Comparison of ENCODE assay signal across 8 mouse cellular contexts in genomic region chr4:136285811-136286371, GRCm38 (mm10). TPM values are rescaled to one million over a fixed set of nuclear protein-coding genes. Genes with fewer than 3 reads are reported as not detected.
DNase-seq lines count a peak whose midpoint lies in the region; ATAC-seq and TF ChIP-seq lines count a peak whose summit lies in the region.

No protein-coding gene starts in this region.

- peaks cover 36% of the 10 kb centered on the region for H3K36me3 ChIP-seq in C2C12 (ENCODE audit: control insufficient read depth, insufficient read depth)
- H3K36me3 ChIP-seq in erythroblast, embryonic 14.5 days (ENCODE audit: control insufficient read depth) = peaks cover 37% of the 10 kb centered on the region
- peaks cover 32% of the 10 kb centered on the region for H3K36me3 ChIP-seq in heart, embryonic 11.5 days (ENCODE audit: control insufficient read depth, insufficient read depth, low read length)
- peaks cover 37% of the 10 kb centered on the region for H3K36me3 ChIP-seq in kidney, embryonic 16.5 days (ENCODE audit: insufficient read depth, low read length)
- H3K36me3 ChIP-seq in liver, adult 2 months (ENCODE audit: control insufficient read depth, insufficient read depth, low read length) = peaks cover 13% of the 10 kb centered on the region; the same call in 1 of the 2 replicates
- peaks cover 20% of the 10 kb centered on the region for H3K36me3 ChIP-seq in myocyte (ENCODE audit: control insufficient read depth, insufficient read depth)
- peaks cover 8% of the 10 kb centered on the region for H3K36me3 ChIP-seq in splenic B cell, adult 2 months (ENCODE audit: control insufficient read depth, insufficient read depth, low read length, poor library complexity, severe bottlenecking)

- peak; percentile 82 for ATAC-seq in heart, embryonic 11.5 days (replicated peaks; ENCODE audit: insufficient number of reproducible peaks, low FRiP score, low TSS enrichment)
- ATAC-seq in kidney, embryonic 16.5 days (ENCODE audit: low FRiP score, low TSS enrichment) = peak; percentile 92

- peak; percentile 99 for DNase-seq in brain, embryonic 14.5 days (ENCODE audit: low read depth)
- DNase-seq in liver, adult 2 months (ENCODE audit: extremely low read depth, low read depth, low spot score) = peak; percentile 95
- peak; percentile 96 for DNase-seq in splenic B cell, adult 2 months (ENCODE audit: low read depth, low spot score)

- H3K4me3 ChIP-seq in C2C12 (ENCODE audit: insufficient read depth, poor library complexity, severe bottlenecking) (peak overlapping the region; percentile 57), myocyte (peak overlapping the region; percentile 93)
- peak overlapping the region; percentile 79 for H3K4me3 ChIP-seq in erythroblast, embryonic 14.5 days (replicated peaks)
- peak overlapping the region; percentile 70 for H3K4me3 ChIP-seq in heart, embryonic 11.5 days (ENCODE audit: low read depth, low read length)
- H3K4me3 ChIP-seq in kidney, embryonic 16.5 days (ENCODE audit: low read length) = peak overlapping the region; percentile 76
- peak overlapping the region; percentile 88 for H3K4me3 ChIP-seq in liver, adult 2 months (ENCODE audit: insufficient read depth, low read depth, low read length)

- H3K27me3 ChIP-seq in C2C12 (ENCODE audit: control insufficient read depth, insufficient read depth, insufficient read length) (no peaks in the 10 kb centered on the region), myocyte (ENCODE audit: control insufficient read depth, insufficient read depth, insufficient read length) (no peaks in the 10 kb centered on the region)
- H3K27me3 ChIP-seq in erythroblast, embryonic 14.5 days (ENCODE audit: control insufficient read depth) = peaks cover 12% of the 10 kb centered on the region
- H3K27me3 ChIP-seq in heart, embryonic 11.5 days (ENCODE audit: control insufficient read depth, insufficient read depth, low read length) = peaks cover 4% of the 10 kb centered on the region
- H3K27me3 ChIP-seq in kidney, embryonic 16.5 days (ENCODE audit: insufficient read depth, low read length) = no peaks in the 10 kb centered on the region
- no peaks in the 10 kb centered on the region for H3K27me3 ChIP-seq in liver, adult 2 months (ENCODE audit: control insufficient read depth, insufficient read depth, low read length)
- no peaks in the 10 kb centered on the region for H3K27me3 ChIP-seq in splenic B cell, adult 2 months (ENCODE audit: control insufficient read depth, insufficient read depth, low read length, poor library complexity, severe bottlenecking)

- peak; percentile 14; the same call in 1 of the 2 replicates for TF ChIP-seq POLR2A in brain, embryonic 14.5 days (IDR thresholded peaks at IDR 0.05; ENCODE audit: borderline replicate concordance, extremely low read depth, insufficient read depth, insufficient read length, poor library complexity, severe bottlenecking)
- TF ChIP-seq POLR2A in liver, adult 2 months (IDR thresholded peaks at IDR 0.05; ENCODE audit: extremely low read depth, insufficient read depth, low read length) = peak; percentile 62; the same call in 1 of the 2 replicates
- TF ChIP-seq POLR2A in myocyte (IDR thresholded peaks at IDR 0.05; ENCODE audit: insufficient read length, low read depth) = peak; percentile 66

- H3K27ac ChIP-seq in heart, embryonic 11.5 days (ENCODE audit: low read depth, low read length) = peak overlapping the region; percentile 81
- peak overlapping the region; percentile 89 for H3K27ac ChIP-seq in kidney, embryonic 16.5 days (ENCODE audit: low read length)
- peak overlapping the region; percentile 79 for H3K27ac ChIP-seq in liver, adult 2 months (replicated peaks; ENCODE audit: insufficient read depth, low read depth, low read length)

- H3K79me2 ChIP-seq in C2C12 (ENCODE audit: control insufficient read depth, insufficient read depth) (peaks cover 25% of the 10 kb centered on the region), myocyte (ENCODE audit: control insufficient read depth, insufficient read depth) (peaks cover 17% of the 10 kb centered on the region)
- peaks cover 4% of the 10 kb centered on the region; the same call in 1 of the 2 replicates for H3K79me2 ChIP-seq in liver, adult 2 months (ENCODE audit: control insufficient read depth, insufficient read depth, low read length)

- under 1% methylated on average over 29 of the region's 29 CpGs for WGBS in heart, embryonic 11.5 days (ENCODE audit: insufficient replicate concordance)
- under 1% methylated on average over 29 of the region's 29 CpGs for WGBS in kidney, embryonic 16.5 days
- under 1% methylated on average over 29 of the region's 29 CpGs for WGBS in liver, adult 2 months

- peak overlapping the region; percentile 95 for H3K4me2 ChIP-seq in heart, embryonic 11.5 days
- H3K4me2 ChIP-seq in kidney, embryonic 16.5 days (replicated peaks; ENCODE audit: low read depth, low read length) = peak overlapping the region; percentile 83
- peak overlapping the region; percentile 98 for H3K4me2 ChIP-seq in myocyte (ENCODE audit: low read depth)

- TF ChIP-seq CTCF in C2C12 (IDR thresholded peaks at IDR 0.05; ENCODE audit: control insufficient read depth, insufficient read depth, insufficient read length) = no peak
- no peak for TF ChIP-seq CTCF in brain, embryonic 14.5 days (IDR thresholded peaks at IDR 0.05; ENCODE audit: borderline replicate concordance, extremely low read depth, insufficient read depth, insufficient read length)
- no peak for TF ChIP-seq CTCF in liver, adult 2 months (IDR thresholded peaks at IDR 0.05; ENCODE audit: low read depth, low read length)

- H3K9ac ChIP-seq in heart, embryonic 11.5 days (ENCODE audit: low read depth, low read length) = peak overlapping the region; percentile 85
- peak overlapping the region; percentile 78 for H3K9ac ChIP-seq in kidney, embryonic 16.5 days (replicated peaks; ENCODE audit: low read length)
- H3K9ac ChIP-seq in liver, adult 2 months (ENCODE audit: low read depth, low read length) = peak overlapping the region; percentile 86

- H3K79me3 ChIP-seq in C2C12 (ENCODE audit: low read depth) = peaks cover 15% of the 10 kb centered on the region

- peaks cover 24% of the 10 kb centered on the region for H3K9me3 ChIP-seq in erythroblast, embryonic 14.5 days (ENCODE audit: control insufficient read depth, low read length)
- peaks cover 2% of the 10 kb centered on the region; the same call in 1 of the 2 replicates for H3K9me3 ChIP-seq in heart, embryonic 11.5 days (replicated peaks; ENCODE audit: control insufficient read depth, low read length)
- peaks cover 4% of the 10 kb centered on the region; the same call in 1 of the 2 replicates for H3K9me3 ChIP-seq in kidney, embryonic 16.5 days (ENCODE audit: low read length)

- peaks cover 28% of the 10 kb centered on the region for H3K4me1 ChIP-seq in erythroblast, embryonic 14.5 days (ENCODE audit: control insufficient read depth)
- H3K4me1 ChIP-seq in heart, embryonic 11.5 days (ENCODE audit: control insufficient read depth, insufficient read depth, low read length) = peaks cover 35% of the 10 kb centered on the region
- H3K4me1 ChIP-seq in kidney, embryonic 16.5 days (ENCODE audit: insufficient read depth, low read length) = peaks cover 34% of the 10 kb centered on the region
- H3K4me1 ChIP-seq in liver, adult 2 months (ENCODE audit: control insufficient read depth, insufficient read depth, low read length) = peaks cover 4% of the 10 kb centered on the region; the same call in 1 of the 2 replicates

- H3ac ChIP-seq in C2C12 (ENCODE audit: control insufficient read depth, insufficient read length, low read depth) = peak overlapping the region; percentile 93
- peak overlapping the region; percentile 75 for H3ac ChIP-seq in myocyte (ENCODE audit: control insufficient read depth, insufficient read length)

TF ChIP-seq in C2C12, 6 proteins besides CTCF, POLR2A, EP300 and RAD21 (continues in another document):
- TF ChIP-seq CEBPB (IDR thresholded peaks at IDR 0.05; ENCODE audit: low read depth) (no peak), MYOG (IDR thresholded peaks at IDR 0.05; ENCODE audit: control insufficient read depth, extremely low read depth, insufficient read length) (no peak), FOSL1 (IDR thresholded peaks at IDR 0.05; ENCODE audit: insufficient read depth, low read length, poor library complexity, severe bottlenecking) (no peak), MAX (IDR thresholded peaks at IDR 0.05) (peak; percentile 18)

TF ChIP-seq in myocyte, 11 proteins besides CTCF, POLR2A, EP300 and RAD21 (continues in another document):
- no peak for TF ChIP-seq POLR2AphosphoS2 (IDR thresholded peaks at IDR 0.05; ENCODE audit: insufficient read length, low read depth)
- no peak for TF ChIP-seq USF1 (IDR thresholded peaks at IDR 0.05; ENCODE audit: low read depth)
- no peak for TF ChIP-seq TCF3 (IDR thresholded peaks at IDR 0.05; ENCODE audit: insufficient read length, low read depth)
- no peak for TF ChIP-seq TCF12 (IDR thresholded peaks at IDR 0.05; ENCODE audit: insufficient read depth, poor library complexity, severe bottlenecking)
- no peak for TF ChIP-seq REST (IDR thresholded peaks at IDR 0.05; ENCODE audit: insufficient read depth, insufficient read length)

RNA-seq across cellular contexts. Expression of gene Zfp46, which starts 1.4 kb away (rescaled TPM):
- polyA plus RNA-seq in C2C12 (2012; fragmentation: generic; extraction: Trizol) (5.2 TPM), myocyte (2012; fragmentation: generic; extraction: Trizol) (9.4 TPM)
- 58.3 and 69.5 TPM in 2 replicates for polyA plus RNA-seq in brain, embryonic 14.5 days (2012; rRNA removed)
- 0.17 and 0.27 TPM in 2 replicates for polyA plus RNA-seq in erythroblast, embryonic 14.5 days (2012)
- polyA plus RNA-seq in heart, embryonic 11.5 days (2014; fragmentation: Nextera tagmentation; extraction: Ambion mirVana) = 18.4 and 20.6 TPM in 2 replicates
- 25.3 and 26.7 TPM in 2 replicates for polyA plus RNA-seq in kidney, embryonic 16.5 days (2015; fragmentation: Nextera tagmentation; extraction: Ambion mirVana)
- total RNA-seq in liver, adult 2 months (2014; rRNA removed) = 2.6 TPM in 2 replicates
- 2.9 and 3.1 TPM in 2 replicates for polyA plus RNA-seq in liver, adult 2 months (2012; rRNA removed)

RNA-seq across cellular contexts. Expression of gene Hnrnpr, which starts 24.9 kb away (rescaled TPM):
- polyA plus RNA-seq in C2C12 (2012; fragmentation: generic; extraction: Trizol) (38.4 TPM), myocyte (2012; fragmentation: generic; extraction: Trizol) (25.1 TPM)
- polyA plus RNA-seq in brain, embryonic 14.5 days (2012; rRNA removed) = 138 and 148 TPM in 2 replicates
- 5.8 and 6.6 TPM in 2 replicates for polyA plus RNA-seq in erythroblast, embryonic 14.5 days (2012)
- 85.8 and 87.1 TPM in 2 replicates for polyA plus RNA-seq in heart, embryonic 11.5 days (2014; fragmentation: Nextera tagmentation; extraction: Ambion mirVana)
- polyA plus RNA-seq in kidney, embryonic 16.5 days (2015; fragmentation: Nextera tagmentation; extraction: Ambion mirVana) = 181 TPM in 2 replicates
- total RNA-seq in liver, adult 2 months (2014; rRNA removed) = 16.7 and 22.9 TPM in 2 replicates
- 5.0 and 5.7 TPM in 2 replicates for polyA plus RNA-seq in liver, adult 2 months (2012; rRNA removed)

RNA-seq across cellular contexts. Expression of gene Tcea3, which starts 38.4 kb away (rescaled TPM):
- polyA plus RNA-seq in C2C12 (2012; fragmentation: generic; extraction: Trizol) (2.8 TPM), myocyte (2012; fragmentation: generic; extraction: Trizol) (5.5 TPM)
- 0.38 and 0.98 TPM in 2 replicates for polyA plus RNA-seq in brain, embryonic 14.5 days (2012; rRNA removed)
- not detected in 2 replicates for polyA plus RNA-seq in erythroblast, embryonic 14.5 days (2012)
- 56.4 and 56.7 TPM in 2 replicates for polyA plus RNA-seq in heart, embryonic 11.5 days (2014; fragmentation: Nextera tagmentation; extraction: Ambion mirVana)
- 8.6 and 11.4 TPM in 2 replicates for polyA plus RNA-seq in kidney, embryonic 16.5 days (2015; fragmentation: Nextera tagmentation; extraction: Ambion mirVana)
- total RNA-seq in liver, adult 2 months (2014; rRNA removed) = 34.8 and 39.3 TPM in 2 replicates
- polyA plus RNA-seq in liver, adult 2 months (2012; rRNA removed) = 20.1 and 28.9 TPM in 2 replicates

Comparison
In these comparisons a context has a peak if more than half of its experiments do, and no peak if none do; other contexts are left out.
1. Peak in every context shown above with its lines: DNase-seq, ATAC-seq, H3K4me3 ChIP-seq and H3K27ac ChIP-seq.
2. POLR2A ChIP-seq: peak in every context shown above with its lines; median percentile 66 in myocyte; 62 in liver, adult 2 months; 14 in brain, embryonic 14.5 days.